ENCODE assay signal across 15 mouse cellular contexts in genomic region chr4:56271390-56271789, GRCm38 (mm10).
"Had no signal": no experiment of that assay in that cellular context is flagged by ENCODE, and none has a peak within 500 bp of the region (broad histone marks: within the 10 kb centered on the region; RNA-seq: fewer than 3 reads in every experiment).

No protein-coding gene starts in this region.

- H3K4me3 ChIP-seq: neural tube, embryonic 15.5 days; stomach, embryonic 15.5 days had no signal

- H3K36me3 ChIP-seq: neural tube, embryonic 15.5 days; stomach, embryonic 15.5 days had no signal

- H3K4me2 ChIP-seq: neural tube, embryonic 15.5 days; stomach, embryonic 15.5 days had no signal

- DNase-seq: retina, postnatal 1 day; right cerebral cortex, adult 18-20 months; right cerebral cortex, postnatal 14 days; right cerebral cortex, postnatal 25 days; right cerebral cortex, postnatal 4 days; spleen, adult 18-20 months; thymus, adult 18-20 months; thymus, adult 2 months; thymus, postnatal 14 days; thymus, postnatal 25 days; thymus, postnatal 36 days; thymus, postnatal 4 days had no signal

- H3K27ac ChIP-seq: neural tube, embryonic 15.5 days; stomach, embryonic 15.5 days; stomach, postnatal 0 days had no signal

- H3K4me1 ChIP-seq: neural tube, embryonic 15.5 days; stomach, embryonic 15.5 days had no signal

- H3K9ac ChIP-seq: neural tube, embryonic 15.5 days; stomach, embryonic 15.5 days had no signal

- H3K27me3 ChIP-seq: neural tube, embryonic 15.5 days; stomach, embryonic 15.5 days had no signal

- H3K9me3 ChIP-seq: neural tube, embryonic 15.5 days; stomach, embryonic 15.5 days had no signal
